Mouse (Mus musculus): ENCODE data around the gene Asb3.
"Not testable (repeated sequence)": the region's sequence is repeated elsewhere in the genome, so short reads cannot be mapped to it uniquely, and the experiment has no call there.

The Asb3 gene

DNA sequence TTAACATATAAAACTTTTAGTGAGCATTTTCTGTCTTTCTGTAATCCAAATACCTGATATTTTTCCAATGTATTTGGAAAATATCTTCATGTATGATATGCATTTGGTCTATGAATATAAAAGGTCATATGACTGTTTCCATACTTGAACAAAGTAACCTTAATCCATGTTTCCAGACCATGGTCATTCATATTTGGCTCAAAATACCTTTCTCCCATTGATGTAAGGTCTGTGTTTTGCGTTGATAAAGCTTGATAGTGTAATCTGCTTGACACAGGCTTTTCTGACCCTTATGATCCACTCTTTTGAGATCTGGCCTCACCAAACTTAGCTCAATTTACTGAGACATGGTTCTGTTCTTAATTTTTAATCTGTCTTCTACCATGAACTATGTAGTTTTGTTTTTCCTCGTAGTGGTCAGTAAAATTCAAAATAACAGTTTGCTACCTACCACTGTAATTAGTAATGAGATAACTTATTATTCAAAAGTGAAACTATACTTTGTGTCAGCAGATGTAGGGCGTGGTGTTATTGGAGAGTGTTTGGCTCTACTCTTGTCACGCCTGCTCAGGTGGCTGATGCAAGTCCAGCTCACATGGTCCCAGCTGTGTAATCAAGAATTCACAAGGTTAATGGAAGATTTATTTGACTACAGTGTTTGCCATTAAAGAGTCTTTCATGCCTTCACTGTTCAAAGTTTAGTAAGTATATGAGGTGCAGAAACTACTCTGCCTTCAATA is 116.1 kb downstream of the Asb3 start:
- no peak for DNase-seq (ENCODE audit: low spot score)

DNA sequence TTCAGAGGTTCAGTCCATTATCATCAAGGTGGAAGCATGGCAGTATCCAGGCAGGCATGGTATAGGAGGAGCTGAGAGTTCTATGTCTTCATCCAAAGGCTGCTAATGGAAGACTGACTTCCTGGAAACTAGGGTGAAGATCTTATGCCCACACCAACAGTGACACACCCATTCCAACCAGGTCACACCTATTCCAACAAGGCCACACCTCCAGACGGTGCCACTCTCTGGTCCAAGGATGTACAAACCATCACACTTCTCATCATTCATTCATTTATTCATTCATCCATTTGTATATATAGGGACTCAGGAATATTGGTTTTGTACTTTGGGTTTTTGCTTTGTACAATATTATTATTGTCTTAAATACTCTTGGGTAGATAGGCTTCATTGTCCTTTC is 124.5 kb downstream of the Asb3 start:
- DNase-seq (ENCODE audit: low spot score), result not testable (repeated sequence)

DNA sequence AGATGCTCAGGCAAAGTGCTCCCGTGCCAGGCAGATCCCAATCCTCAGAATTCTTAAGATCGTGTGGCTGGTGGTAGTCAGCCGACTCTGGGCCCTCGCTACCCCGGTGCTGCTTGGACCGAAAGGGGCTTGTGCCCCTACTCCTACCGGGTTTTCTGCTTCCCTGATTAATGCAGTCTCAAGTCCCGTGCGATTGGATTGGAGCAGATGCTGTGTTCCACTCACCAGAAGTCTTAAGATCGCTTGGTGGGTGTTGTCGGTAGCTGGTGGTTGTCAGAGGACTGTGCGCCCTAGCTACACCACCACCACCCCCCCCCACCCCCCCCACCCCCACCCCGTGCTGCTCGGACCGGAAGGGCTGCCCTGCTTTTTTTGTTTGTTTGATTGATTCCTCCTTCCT is 132.2 kb downstream of the Asb3 start:
- not testable (repeated sequence) for DNase-seq (ENCODE audit: low spot score)

DNA sequence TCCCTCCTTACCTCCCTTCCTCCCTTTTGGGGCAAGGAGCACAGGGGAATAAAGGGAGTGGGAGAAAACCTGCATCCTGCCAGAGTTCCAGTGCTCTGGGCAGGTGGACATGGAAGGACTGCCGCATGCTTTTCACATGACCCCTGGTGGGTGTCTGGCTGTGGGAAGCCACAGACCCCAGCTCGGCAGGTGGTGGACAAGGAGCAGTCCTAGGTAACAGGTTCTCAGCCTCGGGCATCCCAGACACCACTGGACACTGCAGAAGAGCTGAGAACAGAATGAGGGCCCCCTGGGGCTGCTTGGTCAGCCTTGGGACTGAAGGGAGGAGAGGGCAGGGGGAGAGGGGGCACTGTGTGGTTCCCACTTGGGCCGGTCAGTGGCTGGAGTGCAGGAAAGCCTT is 149.7 kb downstream of the Asb3 start:
- no peak for DNase-seq (ENCODE audit: low spot score)

GRCm38 (mm10) chr11:31089973-31090372 is 204.8 kb downstream of the Asb3 start:
- no peak for DNase-seq (ENCODE audit: low spot score)

GRCm38 (mm10) chr11:31090478-31090978 is 205.3 kb downstream of the Asb3 start:
- DNase-seq (ENCODE audit: low spot score), result no peak

DNA sequence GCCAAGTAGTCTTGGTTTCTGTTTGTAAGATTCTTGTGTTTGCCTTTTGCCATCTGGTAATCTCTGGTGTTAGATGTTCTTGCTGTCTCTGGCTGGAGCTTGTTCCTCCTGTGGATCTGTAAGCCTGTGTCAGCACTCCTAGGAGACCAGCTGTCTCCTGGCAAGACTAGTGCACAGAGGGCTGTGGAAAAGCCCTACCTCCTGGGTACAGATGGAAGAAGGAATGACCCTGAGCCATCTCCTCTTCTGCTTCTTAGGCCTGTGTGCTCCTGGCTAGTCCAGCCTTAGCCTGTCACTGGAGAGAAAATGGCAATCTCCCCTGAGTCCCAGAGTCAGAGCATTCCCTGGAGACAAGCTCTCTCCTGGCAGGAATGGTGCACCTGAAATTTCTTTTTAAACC is 214.3 kb downstream of the Asb3 start:
- DNase-seq (ENCODE audit: low spot score), result not testable (repeated sequence)

DNA sequence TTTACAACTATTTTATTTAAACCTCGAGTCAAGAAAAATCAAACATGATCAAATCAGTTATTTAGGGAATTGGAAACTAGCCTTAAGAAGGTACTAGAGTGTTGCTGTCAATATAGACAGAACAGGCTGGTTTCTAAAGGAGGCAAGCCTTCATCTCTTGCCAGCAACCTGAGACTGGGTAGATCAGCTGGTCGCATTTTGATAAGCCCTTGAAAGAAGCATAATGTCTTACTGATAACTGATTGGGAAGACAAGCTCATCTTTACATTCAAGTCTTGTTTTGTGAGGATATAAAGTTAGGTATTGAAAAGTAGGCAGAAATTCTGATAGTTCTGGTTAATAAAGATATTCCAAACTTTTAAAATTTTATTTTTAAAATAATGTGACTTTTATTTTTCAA is 217.0 kb downstream of the Asb3 start:
- DNase-seq (ENCODE audit: low spot score), result no peak

- DNase-seq (ENCODE audit: low spot score), result no peak
Measured at GRCm38 (mm10) chr11:31105364-31105763, 220.1 kb downstream of the Asb3 start.

DNA sequence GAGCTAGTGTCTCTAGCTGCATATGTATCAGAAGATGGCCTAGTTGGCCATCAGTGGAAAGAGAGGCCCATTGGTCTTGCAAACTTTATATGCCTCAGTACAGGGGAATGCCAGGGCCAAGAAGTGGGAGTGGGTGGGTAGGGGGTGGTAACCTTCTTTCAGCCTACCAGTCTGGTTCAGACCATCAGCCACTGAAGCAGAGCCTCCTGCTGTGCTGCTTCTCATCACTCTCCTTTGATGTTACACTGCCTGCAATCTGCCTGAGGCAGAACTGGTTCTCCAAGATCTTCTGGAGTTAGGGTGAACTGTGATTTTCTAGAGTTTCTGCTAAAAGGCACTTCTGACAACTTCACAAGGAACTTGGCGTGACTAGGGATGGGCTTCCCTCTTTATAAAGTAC is 241.7 kb downstream of the Asb3 start:
- not testable (repeated sequence) for DNase-seq (ENCODE audit: low spot score)

DNA sequence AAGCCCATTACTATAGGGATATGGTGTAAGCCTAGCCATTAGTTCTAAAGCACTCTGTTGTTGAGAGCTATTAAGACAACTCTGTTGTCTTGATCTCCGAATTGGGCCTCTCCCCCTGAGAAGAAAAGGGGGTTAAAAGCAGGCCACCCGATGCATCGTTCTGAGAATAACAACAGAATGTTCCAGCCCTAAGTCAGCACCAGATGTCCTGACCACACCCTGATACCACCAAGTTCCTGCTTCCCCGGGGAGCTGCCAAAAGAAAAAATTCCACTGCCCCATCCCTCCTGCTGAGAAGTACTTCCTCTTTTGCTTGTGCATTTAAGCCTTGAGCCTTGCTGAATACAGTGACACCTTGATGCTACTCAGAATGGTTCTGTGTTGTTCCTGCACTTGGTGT is 248.5 kb downstream of the Asb3 start:
- DNase-seq (ENCODE audit: low spot score), result not testable (repeated sequence)

DNA sequence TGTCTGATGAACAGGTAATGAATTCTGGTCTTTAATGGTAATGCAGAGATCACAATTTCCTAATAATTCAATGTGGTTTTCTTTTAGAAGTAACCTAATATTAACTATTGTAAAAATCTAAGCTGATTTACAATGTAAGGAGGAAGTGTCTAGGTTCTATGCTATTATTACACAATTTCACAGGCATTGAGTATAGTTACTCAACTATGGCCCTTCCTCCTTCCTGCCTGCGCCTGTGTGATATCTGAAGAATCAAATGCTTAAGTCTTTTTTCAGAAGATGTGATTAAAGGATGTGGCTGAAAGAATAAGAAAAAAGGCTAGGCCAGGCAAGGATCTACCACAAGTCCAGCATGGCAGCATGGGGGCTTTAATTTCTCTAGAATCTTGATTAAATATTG is 249.6 kb downstream of the Asb3 start:
- not testable (repeated sequence) for DNase-seq (ENCODE audit: low spot score)

GRCm38 (mm10) chr11:31138394-31138793 is 253.2 kb downstream of the Asb3 start:
- not testable (repeated sequence) for DNase-seq (ENCODE audit: low spot score)

Data from urinary bladder, postnatal 10 days (tissue).